Mouse (Mus musculus) heart, postnatal 10 days (tissue): ENCODE data around the gene Mfn2. TPM values are rescaled to one million over a fixed set of nuclear protein-coding genes. Genes with fewer than 3 reads are reported as not detected.

Experiments used
- DNase-seq, 2 experiments: peaks; one replicate each; pipeline ENCODE4 v3.0.0; 2021
- intact Hi-C: fragments of 180-260 bp; cut with DNase I; formaldehyde crosslinking; loops from one replicate; pipeline ENCODE4 v1.15.1; 2025
- total RNA-seq, 2 experiments: library from RNA; stranded (reverse); gene quantifications; 2 replicates each; pipeline ENCODE4 v1.2.3; 2021

Mfn2 gene
- total RNA-seq, 2 experiments from 2014 or later = 583 to 610 TPM

DNA sequence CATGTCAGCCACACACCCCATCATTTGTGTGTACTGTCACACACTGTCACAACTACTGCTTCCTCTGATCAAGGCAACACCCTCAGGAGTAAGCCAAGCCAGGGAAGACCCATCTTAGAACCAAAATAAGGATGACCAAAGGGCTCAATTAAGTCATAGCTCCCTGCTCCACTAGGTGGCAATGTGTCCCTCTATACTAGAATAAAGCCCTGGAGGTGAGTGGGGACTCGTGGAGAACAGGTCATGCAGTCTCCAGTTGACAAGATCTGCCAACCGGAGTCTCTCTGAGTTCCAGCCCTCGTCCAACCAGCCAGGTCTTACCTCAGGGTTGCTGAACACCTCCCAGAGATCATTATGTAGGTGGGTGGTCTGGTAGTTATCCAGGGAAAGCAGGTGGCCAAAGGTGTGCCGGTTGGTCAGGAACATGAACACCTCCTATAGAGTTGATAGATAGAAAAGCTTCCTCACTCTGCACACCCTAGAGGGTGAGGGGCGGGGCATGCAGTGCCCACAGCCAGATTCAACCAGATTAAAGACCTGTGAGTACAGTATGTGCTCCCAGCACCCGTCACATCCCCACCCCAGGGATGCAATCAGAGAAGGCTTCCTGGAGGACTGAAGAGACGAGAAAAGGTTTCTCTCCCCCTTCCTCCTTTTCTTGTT lies 14.1 kb upstream of the Mfn2 start:
- intact Hi-C loops = loop anchor here (2.0 kb wide), 1 partner anchor 34 kb away; no protein-coding TSS in a partner anchor

GRCm38 (mm10) chr4:147909486-147909885 lies 5.0 kb upstream of the Mfn2 start:
- intact Hi-C loops = no loop called here
- DNase-seq = peak; percentile 75

More for the DNA sequence above, 14.1 kb upstream of the Mfn2 start:
- peak; percentile 65 to 84 for DNase-seq

DNA sequence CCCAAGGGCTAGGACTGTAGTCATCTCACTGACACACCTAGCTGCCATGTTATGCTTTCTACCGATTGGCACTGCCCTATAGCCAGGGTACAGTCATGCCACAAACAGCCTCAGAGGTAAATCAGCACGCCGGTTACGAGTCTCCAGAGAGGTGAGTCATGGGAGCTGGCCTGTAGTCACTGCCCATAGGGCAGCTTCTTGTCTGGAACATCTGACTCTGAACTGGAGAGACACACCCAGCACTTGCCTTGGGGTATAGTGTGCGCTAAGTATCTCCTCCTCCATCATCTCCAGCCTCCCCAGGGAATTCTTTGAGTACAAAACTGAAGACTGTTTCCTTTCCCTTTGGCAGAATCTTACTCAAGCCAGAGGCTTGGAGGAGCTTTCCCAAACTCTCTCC lies 1.7 kb upstream of the Mfn2 start:
- intact Hi-C loops = no loop called here
- peak in 1 of 2 experiments; percentile 19 for DNase-seq

DNA sequence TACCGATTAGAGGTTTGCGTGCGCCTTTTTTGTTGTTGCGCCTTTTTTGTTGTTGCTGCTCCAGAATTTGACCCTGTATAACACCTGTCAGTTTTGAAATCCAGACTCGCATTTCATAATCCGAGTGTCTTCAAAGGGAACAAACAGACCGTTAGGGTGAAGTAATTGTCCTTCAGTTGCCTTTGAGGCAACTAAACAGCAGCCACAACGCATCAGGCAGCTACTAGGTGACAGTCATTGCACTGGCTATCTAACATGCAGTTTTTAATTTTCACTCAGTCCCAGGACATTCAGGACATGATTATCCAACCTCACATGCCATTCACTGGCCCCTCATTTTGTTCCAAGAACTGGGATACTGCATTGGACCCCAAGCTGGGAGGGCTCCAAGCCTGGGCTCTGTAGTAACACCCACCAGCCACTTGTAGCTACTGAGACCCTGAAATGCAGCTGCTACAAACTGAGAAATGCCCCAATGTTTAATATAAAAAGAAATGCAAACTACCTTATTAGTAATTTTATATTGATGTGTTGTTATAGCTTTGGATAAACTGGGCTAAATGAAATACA lies 671 bp upstream of the Mfn2 start:
- intact Hi-C loops = no loop called here

GRCm38 (mm10) chr4:147903601-147904000 lies 903 bp downstream of the Mfn2 start:
- intact Hi-C loops = no loop called here
- peak in 1 of 2 experiments; percentile 46 for DNase-seq

More for the DNA sequence above, 671 bp upstream of the Mfn2 start:
- no peak for DNase-seq

GRCm38 (mm10) chr4:147902906-147903500 lies 1.5 kb downstream of the Mfn2 start:
- intact Hi-C loops = no loop called here
- DNase-seq = no peak

- peak in 1 of 2 experiments; percentile 65 for DNase-seq
- intact Hi-C loops = no loop called here
Observed at GRCm38 (mm10) chr4:147900452-147900851, 4.1 kb downstream of the Mfn2 start.

- intact Hi-C loops = no loop called here
- peak; percentile 72 to 79 for DNase-seq
Observed at GRCm38 (mm10) chr4:147897348-147897747, 7.2 kb downstream of the Mfn2 start.

DNA sequence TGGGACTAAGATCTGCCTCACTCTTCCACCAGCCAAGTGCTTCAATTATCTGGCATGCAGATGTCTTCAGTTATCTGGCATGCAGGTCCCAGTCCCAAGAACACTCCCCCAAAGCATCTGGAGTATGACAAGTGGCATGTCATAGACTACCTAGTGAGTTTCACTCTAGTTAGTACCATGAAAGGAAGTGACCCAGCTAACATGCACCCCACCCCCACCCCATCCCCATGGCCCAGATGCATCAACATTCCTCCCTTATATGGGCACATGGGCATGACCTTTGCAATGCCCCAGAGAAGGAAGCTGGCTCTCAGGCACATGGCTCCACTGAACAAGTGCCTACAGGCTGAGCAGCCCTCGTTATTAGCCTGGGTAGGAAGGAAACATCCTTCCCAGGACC lies 8.1 kb downstream of the Mfn2 start:
- DNase-seq = peak; percentile 56 to 67

DNA sequence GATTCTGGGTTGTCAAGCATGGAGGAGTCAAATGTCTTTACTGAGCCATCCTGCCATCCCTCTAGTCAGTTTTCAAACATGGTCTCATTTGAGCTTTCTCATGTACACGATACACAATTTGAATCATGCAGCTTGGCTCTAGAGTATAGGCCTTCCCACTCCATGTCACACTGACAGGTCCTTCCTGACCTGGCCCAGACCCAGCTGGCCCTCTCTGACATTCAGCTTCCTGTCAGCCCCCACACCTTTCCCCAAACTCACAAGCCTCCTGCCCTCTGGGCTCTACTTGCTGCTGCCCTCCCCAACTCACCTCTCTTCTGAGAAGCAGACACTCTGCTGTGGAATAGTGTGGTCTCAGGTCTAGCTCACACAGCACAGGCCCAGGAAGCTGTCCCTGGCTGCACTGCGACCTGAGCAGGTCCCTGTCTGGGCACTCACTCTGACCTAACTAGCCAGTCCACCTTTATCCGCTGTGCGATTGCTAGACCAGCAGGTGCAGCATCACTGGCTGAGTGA lies 8.6 kb downstream of the Mfn2 start:
- peak; percentile 59 to 66 for DNase-seq
- intact Hi-C loops = no loop called here

More for the DNA sequence above, 8.1 kb downstream of the Mfn2 start:
- intact Hi-C loops = no loop called here

GRCm38 (mm10) chr4:147890341-147890740 lies 14.2 kb downstream of the Mfn2 start:
- intact Hi-C loops = no loop called here
- no peak for DNase-seq

GRCm38 (mm10) chr4:147888237-147888636 lies 16.3 kb downstream of the Mfn2 start:
- intact Hi-C loops = no loop called here
- no peak for DNase-seq

DNA sequence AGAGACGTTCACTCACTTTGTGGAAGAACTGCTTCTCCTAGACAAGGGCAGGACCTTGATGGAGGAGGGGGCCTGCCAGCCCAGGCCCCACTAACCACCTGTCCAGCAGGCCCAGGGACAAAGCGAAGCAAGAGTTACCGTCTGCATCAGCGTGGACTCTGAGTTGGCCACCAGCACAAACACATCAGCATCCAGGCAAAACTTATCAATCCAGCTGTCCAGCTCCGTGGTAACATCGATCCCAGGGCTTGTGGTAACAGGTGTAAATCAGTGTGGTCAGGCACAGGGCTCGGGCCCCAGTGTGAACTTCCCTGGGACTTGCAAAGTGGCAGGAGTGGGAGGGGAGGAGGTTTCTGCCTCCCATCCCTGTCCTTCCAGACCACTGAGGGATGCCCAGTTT lies 17.2 kb downstream of the Mfn2 start:
- intact Hi-C loops = no loop called here
- DNase-seq = no peak

DNA sequence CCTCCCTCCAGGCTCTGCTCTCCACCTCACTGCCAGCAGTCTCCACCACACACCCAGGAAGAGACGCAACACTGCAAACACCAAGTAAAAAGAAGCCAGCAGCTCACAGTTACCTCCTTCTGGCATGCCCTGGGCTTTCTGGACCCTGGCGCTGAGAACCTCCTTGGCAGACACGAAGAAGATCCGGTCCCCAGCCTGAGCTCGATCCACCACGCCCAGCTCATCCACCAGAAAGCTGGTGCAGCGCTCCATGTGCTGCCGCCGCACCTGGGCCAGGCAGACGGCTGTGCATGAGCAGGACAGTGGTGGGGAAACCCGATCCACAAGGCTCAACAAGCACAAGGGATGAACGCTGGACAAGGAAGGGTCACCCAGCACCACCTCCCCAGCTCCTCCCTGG lies 18.3 kb downstream of the Mfn2 start:
- intact Hi-C loops = no loop called here
- no peak for DNase-seq

DNA sequence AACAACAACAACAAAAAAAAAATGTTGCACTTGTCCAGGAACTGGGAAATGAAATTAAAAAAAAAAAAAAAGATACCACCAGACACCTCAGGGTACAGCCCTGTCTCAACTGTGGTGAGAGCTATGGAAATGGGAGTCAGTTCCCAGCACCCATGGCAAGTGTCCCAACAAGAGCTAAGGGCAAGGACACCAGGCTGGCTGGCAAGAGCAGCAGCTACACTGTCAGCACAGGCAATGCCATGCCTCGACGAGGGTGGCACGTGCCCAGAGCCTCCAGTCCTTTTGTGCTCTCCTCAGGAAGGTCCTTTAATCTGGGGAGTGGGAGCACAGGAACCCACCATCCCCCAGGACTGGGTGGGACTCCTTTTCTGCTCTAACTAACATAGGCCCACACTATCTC lies 20.4 kb downstream of the Mfn2 start:
- intact Hi-C loops = no loop called here

DNA sequence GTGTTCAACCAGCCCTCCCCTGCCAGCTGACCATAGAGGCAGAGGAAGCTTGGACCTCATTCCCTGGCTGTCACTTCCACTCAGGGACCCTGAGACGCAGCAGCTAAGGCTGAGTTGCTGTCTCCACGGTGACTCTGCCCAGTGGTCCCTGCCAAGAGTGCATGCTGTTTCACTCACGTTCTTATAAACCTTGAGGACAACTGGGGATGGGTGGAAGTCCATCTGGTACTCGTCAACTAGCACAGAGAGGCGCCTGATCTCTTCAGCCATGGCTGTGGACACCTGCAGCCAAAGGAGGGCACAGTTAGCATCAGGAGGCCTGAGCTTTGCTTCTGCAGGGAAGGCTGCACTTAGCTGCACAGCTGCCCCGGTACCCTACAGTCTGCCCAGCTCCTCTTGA lies 21.5 kb downstream of the Mfn2 start:
- no peak for DNase-seq
- intact Hi-C loops = no loop called here

More for the DNA sequence above, 20.4 kb downstream of the Mfn2 start:
- no peak for DNase-seq

DNA sequence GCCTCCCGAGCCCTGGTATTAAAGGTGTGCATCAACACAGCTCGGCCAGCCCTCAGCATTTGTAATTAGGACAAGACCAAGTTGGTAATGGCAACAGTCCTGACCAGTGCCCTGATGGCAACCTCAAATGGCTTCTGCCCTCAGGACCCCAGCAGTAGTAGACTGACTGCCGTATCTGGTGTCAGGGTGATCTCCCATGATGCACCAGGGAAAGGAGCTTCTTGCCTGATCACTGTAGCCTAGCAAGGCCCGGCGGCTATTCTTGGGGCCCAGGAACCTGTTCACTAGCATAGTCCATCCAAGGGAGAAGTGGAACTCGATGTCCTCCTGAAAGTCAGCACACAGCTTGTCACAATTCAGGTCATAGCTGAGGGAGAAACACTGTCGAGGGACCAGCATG lies 22.7 kb downstream of the Mfn2 start:
- intact Hi-C loops = no loop called here
- no peak for DNase-seq

GRCm38 (mm10) chr4:147879865-147880264 lies 24.6 kb downstream of the Mfn2 start:
- intact Hi-C loops = no loop called here
- no peak for DNase-seq

GRCm38 (mm10) chr4:147879456-147879855 lies 25.0 kb downstream of the Mfn2 start:
- DNase-seq = no peak
- intact Hi-C loops = no loop called here

GRCm38 (mm10) chr4:147878537-147878936 lies 26.0 kb downstream of the Mfn2 start:
- intact Hi-C loops = no loop called here
- DNase-seq = no peak

DNA sequence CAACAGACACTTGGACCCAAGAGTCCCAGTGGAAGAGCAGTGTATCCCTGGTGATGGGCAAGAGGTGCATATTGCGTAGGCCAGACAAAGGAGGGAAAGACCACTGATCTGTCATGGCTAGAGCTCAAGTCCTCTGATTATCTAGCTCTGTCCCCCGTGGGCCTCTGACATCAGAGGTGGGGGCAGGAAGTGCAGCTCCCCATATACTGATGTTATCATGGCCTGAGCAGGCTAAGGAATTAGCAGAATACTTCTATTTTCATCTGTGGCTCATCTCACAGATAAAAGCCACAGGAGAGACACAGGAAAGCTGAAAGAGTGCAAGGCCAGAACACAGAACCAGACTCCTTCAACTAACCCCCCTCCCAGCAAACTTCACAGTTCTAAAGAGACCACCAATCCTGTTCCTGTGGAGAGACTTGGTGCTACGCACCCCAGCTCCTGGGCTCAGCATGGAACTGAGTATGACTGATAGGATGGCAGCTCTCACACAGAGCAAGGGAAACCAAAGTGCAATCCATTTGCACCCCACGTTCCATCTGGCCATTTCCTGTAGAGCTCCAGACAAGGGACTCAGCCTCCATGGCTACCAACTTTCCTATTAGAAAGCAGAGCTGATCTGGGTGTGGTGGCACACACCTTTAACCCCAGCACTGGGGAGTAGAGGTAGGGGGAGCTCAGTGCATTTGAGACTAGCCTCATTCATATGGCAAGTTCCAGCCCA lies 28.5 kb downstream of the Mfn2 start:
- no peak for DNase-seq
- intact Hi-C loops = no loop called here
